Mouse (Mus musculus): ENCODE results near the gene Ccdc17. TPM values are rescaled to one million over a fixed set of nuclear protein-coding genes. Genes with fewer than 3 reads are reported as not detected.

Ccdc17 gene
- polyA plus RNA-seq, 1 experiment from 2014 or later, result 4.7 TPM

- 0% methylated on average over 63 of the region's 78 CpGs for WGBS
- peak; percentile 65 for TF ChIP-seq CTCF (IDR thresholded peaks at IDR 0.05; ENCODE audit: low read depth)
- TF ChIP-seq EP300 (optimal IDR thresholded peaks at IDR 0.05), result no peak
- Histone ChIP-seq H3K36me3 (ENCODE audit: control insufficient read depth, insufficient read depth, low read length) (peaks cover 5% of the 10 kb centered on the region; the same call in 1 of the 2 replicates), H3K4me3 (ENCODE audit: low read depth, low read length) (peak within 1 kb of the TSS; percentile 87), H3K9ac (ENCODE audit: low read length) (peak within 1 kb of the TSS; percentile 94), H3K4me2 (replicated peaks; ENCODE audit: low read depth) (peak within 1 kb of the TSS; percentile 71), H3K27me3 (ENCODE audit: control insufficient read depth, insufficient read depth, low read length) (no peaks in the 10 kb centered on the region), H3K27ac (replicated peaks) (peak within 1 kb of the TSS; percentile 95), H3K9me3 (ENCODE audit: control insufficient read depth, low read length) (no peaks in the 10 kb centered on the region), H3K4me1 (replicated peaks; ENCODE audit: control insufficient read depth, insufficient read depth) (no peaks in the 10 kb centered on the region)
- DNase-seq (ENCODE audit: low spot score) (peak; percentile 99), ATAC-seq (ENCODE audit: low FRiP score, low TSS enrichment) (peak; percentile 96)
Measured at GRCm38 (mm10) chr4:116557306-116558121, 38.9 kb upstream of the Ccdc17 start, which contains the start of gene Gpbp1l1. Gene Gpbp1l1, plus strand, starts transcription at chr4:116557658.

- Histone ChIP-seq H3K4me3 (ENCODE audit: low read depth, low read length) (peak overlapping the region; percentile 87), H3K27ac (replicated peaks) (peak overlapping the region; percentile 95), H3K27me3 (ENCODE audit: control insufficient read depth, insufficient read depth, low read length) (no peaks in the 10 kb centered on the region), H3K9me3 (ENCODE audit: control insufficient read depth, low read length) (no peaks in the 10 kb centered on the region), H3K9ac (ENCODE audit: low read length) (peak overlapping the region; percentile 94), H3K36me3 (ENCODE audit: control insufficient read depth, insufficient read depth, low read length) (peaks cover 2% of the 10 kb centered on the region; the same call in 1 of the 2 replicates), H3K4me2 (replicated peaks; ENCODE audit: low read depth) (peak overlapping the region; percentile 49), H3K4me1 (replicated peaks; ENCODE audit: control insufficient read depth, insufficient read depth) (no peaks in the 10 kb centered on the region)
- TF ChIP-seq EP300 (optimal IDR thresholded peaks at IDR 0.05) (no peak), CTCF (IDR thresholded peaks at IDR 0.05; ENCODE audit: low read depth) (no peak)
- WGBS, result under 1% methylated on average over 15 of the region's 15 CpGs
- ATAC-seq (ENCODE audit: low FRiP score, low TSS enrichment), result no peak
- DNase-seq (ENCODE audit: low spot score), result peak; percentile 21
Measured at GRCm38 (mm10) chr4:116558151-116558882, 38.1 kb upstream of the Ccdc17 start.

- 0 out of 2 replicates have a peak, but pooled peaks cover 5% of the 10 kb centered on the region for H3K4me1 ChIP-seq (replicated peaks; ENCODE audit: control insufficient read depth, insufficient read depth)
- WGBS, result 78% methylated on average over 8 of the region's 8 CpGs
- ATAC-seq (ENCODE audit: low FRiP score, low TSS enrichment), result no peak
- H3K4me3 ChIP-seq (ENCODE audit: low read depth, low read length), result no peak overlapping the region
- H3K27ac ChIP-seq (replicated peaks), result no peak overlapping the region
- no peak overlapping the region for H3K9ac ChIP-seq (ENCODE audit: low read length)
- H3K36me3 ChIP-seq (ENCODE audit: control insufficient read depth, insufficient read depth, low read length), result peaks cover 21% of the 10 kb centered on the region
- H3K9me3 ChIP-seq (ENCODE audit: control insufficient read depth, low read length), result no peaks in the 10 kb centered on the region
- DNase-seq (ENCODE audit: low spot score), result no peak
- no peak overlapping the region for H3K4me2 ChIP-seq (replicated peaks; ENCODE audit: low read depth)
- H3K27me3 ChIP-seq (ENCODE audit: control insufficient read depth, insufficient read depth, low read length), result no peaks in the 10 kb centered on the region
- TF ChIP-seq CTCF (IDR thresholded peaks at IDR 0.05; ENCODE audit: low read depth) (no peak), EP300 (optimal IDR thresholded peaks at IDR 0.05) (no peak)
Measured at GRCm38 (mm10) chr4:116595793-116596192, 661 bp upstream of the Ccdc17 start.

- peak overlapping the region; percentile 90 for H3K27ac ChIP-seq (replicated peaks)
- peak; percentile 97 for ATAC-seq (ENCODE audit: low FRiP score, low TSS enrichment)
- under 1% methylated on average over 50 of the region's 50 CpGs for WGBS
Measured at GRCm38 (mm10) chr4:116596978-116597881, 776 bp downstream of the Ccdc17 start.

GRCm38 (mm10) chr4:116612621-116613020 is 16.2 kb downstream of the Ccdc17 start:
- no peaks in the 10 kb centered on the region for H3K9me3 ChIP-seq (ENCODE audit: control insufficient read depth, low read length)
- peaks cover 11% of the 10 kb centered on the region for H3K36me3 ChIP-seq (ENCODE audit: control insufficient read depth, insufficient read depth, low read length)
- H3K27ac ChIP-seq (replicated peaks), result no peak overlapping the region
- no peaks in the 10 kb centered on the region for H3K27me3 ChIP-seq (ENCODE audit: control insufficient read depth, insufficient read depth, low read length)
- TF ChIP-seq CTCF (IDR thresholded peaks at IDR 0.05; ENCODE audit: low read depth) (no peak), EP300 (optimal IDR thresholded peaks at IDR 0.05) (no peak)
- H3K4me1 ChIP-seq (replicated peaks; ENCODE audit: control insufficient read depth, insufficient read depth), result no peaks in the 10 kb centered on the region
- WGBS, result 88% methylated on average over 2 of the region's 2 CpGs
- DNase-seq (ENCODE audit: low spot score) (no peak), ATAC-seq (ENCODE audit: low FRiP score, low TSS enrichment) (no peak)
- no peak overlapping the region for H3K4me2 ChIP-seq (replicated peaks; ENCODE audit: low read depth)
- no peak overlapping the region for H3K4me3 ChIP-seq (ENCODE audit: low read depth, low read length)
- H3K9ac ChIP-seq (ENCODE audit: low read length), result no peak overlapping the region

More at GRCm38 (mm10) chr4:116596978-116597881, 776 bp downstream of the Ccdc17 start:
- Histone ChIP-seq H3K4me2 (replicated peaks; ENCODE audit: low read depth) (peak overlapping the region; percentile 98), H3K27me3 (ENCODE audit: control insufficient read depth, insufficient read depth, low read length) (no peaks in the 10 kb centered on the region), H3K4me3 (ENCODE audit: low read depth, low read length) (peak overlapping the region; percentile 61), H3K4me1 (replicated peaks; ENCODE audit: control insufficient read depth, insufficient read depth) (0 out of 2 replicates have a peak, but pooled peaks cover 5% of the 10 kb centered on the region), H3K36me3 (ENCODE audit: control insufficient read depth, insufficient read depth, low read length) (peaks cover 16% of the 10 kb centered on the region; the same call in 1 of the 2 replicates), H3K9ac (ENCODE audit: low read length) (peak overlapping the region; percentile 79), H3K9me3 (ENCODE audit: control insufficient read depth, low read length) (no peaks in the 10 kb centered on the region)
- TF ChIP-seq CTCF (IDR thresholded peaks at IDR 0.05; ENCODE audit: low read depth) (peak; percentile 53), EP300 (optimal IDR thresholded peaks at IDR 0.05) (no peak)
- peak; percentile 96 for DNase-seq (ENCODE audit: low spot score)
